Mouse (Mus musculus) forebrain, embryonic 14.5 days (tissue): ENCODE data around the gene Dppa2. TPM values are rescaled to one million over a fixed set of nuclear protein-coding genes. Genes with fewer than 3 reads are reported as not detected.
A peak's percentile ranks its signal among the peaks of the same experiment; 100 is the strongest.
"Not testable (repeated sequence)": the region's sequence is repeated elsewhere in the genome, so short reads cannot be mapped to it uniquely, and the experiment has no call there.

ENCODE experiments used
- ATAC-seq: fragments of 200-750 bp; cut with Nextera tagmentation; 2 replicates; pipeline ENCODE4 v1.8.0; 2017; ENCODE audit warnings: mild to moderate bottlenecking, moderate library complexity
- DNase-seq: peaks from one replicate; pipeline ENCODE4 v3.0.0-alpha.2; 2015; ENCODE audit warnings: low spot score
- H3K27ac ChIP-seq: fragments of 300-500 bp; sonication (generic); 2 replicates; pipeline ENCODE4 v1.5.1; 2014; ENCODE audit warnings: low read depth, mild to moderate bottlenecking, control low read depth, low read length, moderate library complexity
- H3K27me3 ChIP-seq: fragments of 300-500 bp; sonication (generic); replicated peaks from 2 replicates; pipeline ENCODE4 v1.6.1; 2014; ENCODE audit warnings: low read length, control low read depth, mixed read lengths; ENCODE audit not compliant: control insufficient read depth, insufficient read depth
- H3K36me3 ChIP-seq: fragments of 300-500 bp; sonication (generic); 2 replicates; pipeline ENCODE4 v1.6.1; 2014; ENCODE audit warnings: low read length, control low read depth; ENCODE audit not compliant: control insufficient read depth, insufficient read depth
- H3K4me1 ChIP-seq: fragments of 300-500 bp; sonication (generic); 2 replicates; pipeline ENCODE4 v1.6.1; 2014; ENCODE audit warnings: antibody characterized with exemption, low read length, control low read depth; ENCODE audit not compliant: control insufficient read depth, insufficient read depth
- H3K4me2 ChIP-seq: fragments of 300-500 bp; sonication (generic); 2 replicates; pipeline ENCODE4 v1.6.1; 2014; ENCODE audit warnings: mild to moderate bottlenecking, control low read depth, low read length
- H3K4me3 ChIP-seq: fragments of 300-500 bp; sonication (generic); 2 replicates; pipeline ENCODE4 v1.5.1; 2014; ENCODE audit warnings: low read depth, low read length, control low read depth
- H3K9ac ChIP-seq: fragments of 300-500 bp; sonication (generic); 2 replicates; pipeline ENCODE4 v1.6.1; 2014; ENCODE audit warnings: mild to moderate bottlenecking, low read length, control low read depth, moderate library complexity
- H3K9me3 ChIP-seq: fragments of 300-500 bp; sonication (generic); replicated peaks from 2 replicates; pipeline ENCODE4 v1.6.1; 2016; ENCODE audit warnings: low read length, control low read depth, mixed read lengths; ENCODE audit not compliant: control insufficient read depth
- WGBS: fragments of 180-500 bp; shearing (Covaris S2); extraction: QIAGEN DNeasy Blood & Tissue Kit; methylation state at CpG from one replicate; pipeline ENCODE4 v1.1.7; 2014; 5-methylcytosine and 5-hydroxymethylcytosine counted together
- polyA plus RNA-seq: library from polyadenylated mRNA; unstranded; fragments of >200 nt; fragmentation: Nextera tagmentation; extraction: Ambion mirVana; gene quantifications from 2 replicates; pipeline ENCODE4 v1.2.1, GENCODE M21; 2014

Dppa2 gene
- polyA plus RNA-seq, 1 experiment from 2014 or later, result not detected

- H3K4me2 ChIP-seq, result no peak overlapping the region
- H3K27ac ChIP-seq, result no peak overlapping the region
- no peaks in the 10 kb centered on the region for H3K9me3 ChIP-seq
- H3K27me3 ChIP-seq, result no peaks in the 10 kb centered on the region
- H3K36me3 ChIP-seq, result no peaks in the 10 kb centered on the region
- no peak overlapping the region for H3K9ac ChIP-seq
- DNase-seq (no peak), ATAC-seq (no peak)
- WGBS, result 90% methylated on average over 4 of the region's 4 CpGs
- H3K4me3 ChIP-seq, result no peak overlapping the region
- no peaks in the 10 kb centered on the region for H3K4me1 ChIP-seq
These were observed 18.2 kb upstream of the Dppa2 start for GRCm38 (mm10) chr16:48285517-48285916.

DNA sequence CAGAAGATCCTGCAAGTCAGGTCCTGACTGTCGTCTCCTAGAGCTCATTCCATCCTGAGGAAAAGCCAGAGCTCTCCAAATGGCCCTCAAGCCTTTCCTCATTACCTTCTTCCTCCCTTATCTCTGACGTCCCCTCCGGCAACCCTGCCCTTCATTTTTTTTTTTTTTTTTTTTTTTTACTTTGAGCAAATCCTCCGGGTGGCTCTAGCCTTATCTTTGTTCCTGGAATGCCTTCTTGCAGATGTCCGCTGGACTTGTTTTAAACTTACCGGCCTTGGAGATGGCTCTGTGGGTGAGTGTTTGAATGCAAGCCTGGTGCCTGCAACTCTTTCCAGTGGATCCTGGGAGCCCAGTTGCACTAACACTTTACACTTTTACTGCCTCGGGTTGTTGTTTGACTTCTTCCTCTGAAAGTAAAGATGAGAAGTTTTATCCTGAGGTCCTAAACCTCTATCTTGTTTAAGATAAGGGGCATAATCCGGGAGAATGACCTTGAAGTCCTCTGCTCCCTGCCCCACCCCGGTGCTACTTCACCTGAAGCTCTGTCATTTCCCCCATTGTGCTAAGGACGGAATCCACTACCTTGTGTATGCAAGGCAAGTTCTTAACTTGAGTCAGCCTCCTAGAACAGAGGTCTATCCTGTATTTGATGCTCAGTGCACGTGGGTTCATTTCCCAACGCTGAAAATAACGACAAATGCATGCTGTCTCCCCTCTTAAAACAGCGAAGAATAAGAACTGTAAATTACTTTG lies 6.1 kb upstream of the Dppa2 start:
- no peak overlapping the region for H3K27ac ChIP-seq
- H3K36me3 ChIP-seq, result no peaks in the 10 kb centered on the region
- no peak for DNase-seq
- ATAC-seq, result no peak
- H3K4me2 ChIP-seq, result no peak overlapping the region
- no peaks in the 10 kb centered on the region for H3K27me3 ChIP-seq
- no peak overlapping the region for H3K9ac ChIP-seq
- H3K4me3 ChIP-seq, result no peak overlapping the region
- WGBS, result 82% methylated on average over 14 of the region's 14 CpGs
- no peaks in the 10 kb centered on the region for H3K9me3 ChIP-seq
- H3K4me1 ChIP-seq, result no peaks in the 10 kb centered on the region

DNA sequence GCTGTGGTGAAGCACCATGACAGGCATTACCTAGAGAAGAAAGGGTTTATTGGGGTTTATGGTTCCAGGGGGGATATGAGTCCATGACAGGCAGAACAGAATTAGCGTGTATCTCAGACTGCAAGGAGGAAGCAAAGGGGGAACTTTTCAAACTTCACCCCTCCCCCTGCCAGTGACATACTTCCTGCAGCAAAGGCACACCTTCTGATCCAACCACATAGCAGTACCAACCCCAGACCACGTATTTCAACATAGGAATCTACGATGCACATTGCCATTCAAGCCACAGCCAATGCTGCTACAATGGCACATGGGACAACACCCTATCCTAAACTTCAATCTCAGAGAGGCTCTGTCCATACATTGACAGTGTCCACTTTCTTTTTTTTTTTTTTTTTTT lies 3.8 kb upstream of the Dppa2 start:
- Histone ChIP-seq H3K9ac (no peak overlapping the region), H3K4me1 (no peaks in the 10 kb centered on the region), H3K4me2 (no peak overlapping the region), H3K36me3 (no peaks in the 10 kb centered on the region), H3K9me3 (no peaks in the 10 kb centered on the region), H3K4me3 (no peak overlapping the region), H3K27me3 (no peaks in the 10 kb centered on the region), H3K27ac (no peak overlapping the region)
- no peak for ATAC-seq
- no peak for DNase-seq
- 81% methylated on average over 3 of the region's 3 CpGs for WGBS

- WGBS, result 93% methylated on average over 3 of the region's 3 CpGs
- H3K36me3 ChIP-seq, result no peaks in the 10 kb centered on the region
- H3K9ac ChIP-seq, result no peak overlapping the region
- H3K4me1 ChIP-seq, result no peaks in the 10 kb centered on the region
- H3K27me3 ChIP-seq, result no peaks in the 10 kb centered on the region
- ATAC-seq, result no peak
- DNase-seq, result no peak
- H3K4me3 ChIP-seq, result no peak overlapping the region
- no peaks in the 10 kb centered on the region for H3K9me3 ChIP-seq
- no peak overlapping the region for H3K4me2 ChIP-seq
- no peak overlapping the region for H3K27ac ChIP-seq
These were observed 275 bp downstream of the Dppa2 start for GRCm38 (mm10) chr16:48303983-48304382.

DNA sequence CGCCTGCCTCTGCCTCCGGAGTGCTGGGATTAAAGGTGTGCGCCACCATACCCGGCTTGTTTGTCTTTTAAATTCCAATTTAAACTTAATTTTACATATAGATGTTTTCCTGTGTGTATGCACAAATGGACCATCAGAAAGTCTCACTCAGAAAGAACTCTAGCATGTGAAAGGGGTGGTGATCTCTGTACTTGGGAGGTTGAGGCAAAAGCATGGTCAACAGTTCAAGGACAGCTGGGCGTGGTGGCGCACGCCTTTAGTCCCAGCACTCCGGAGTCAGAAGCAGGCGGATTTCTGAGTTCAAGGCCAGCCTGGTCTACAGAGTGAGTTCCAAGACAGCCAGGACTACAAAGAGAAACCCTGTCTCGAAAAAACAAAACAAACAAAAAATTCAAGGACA lies 5.2 kb downstream of the Dppa2 start:
- 93% methylated on average over 10 of the region's 10 CpGs for WGBS

GRCm38 (mm10) chr16:48309912-48310630 lies 6.4 kb downstream of the Dppa2 start:
- no peaks in the 10 kb centered on the region for H3K36me3 ChIP-seq
- no peak overlapping the region for H3K4me2 ChIP-seq
- H3K9ac ChIP-seq, result no peak overlapping the region
- no peaks in the 10 kb centered on the region for H3K27me3 ChIP-seq
- H3K4me1 ChIP-seq, result no peaks in the 10 kb centered on the region
- WGBS, result 69% methylated on average over 12 of the region's 12 CpGs
- H3K27ac ChIP-seq, result no peak overlapping the region
- H3K9me3 ChIP-seq, result no peaks in the 10 kb centered on the region
- DNase-seq (no peak), ATAC-seq (no peak)
- no peak overlapping the region for H3K4me3 ChIP-seq

More for the DNA sequence above, 5.2 kb downstream of the Dppa2 start:
- H3K4me3 ChIP-seq, H3K27me3 ChIP-seq, H3K9ac ChIP-seq, H3K4me1 ChIP-seq, ATAC-seq, DNase-seq, H3K27ac ChIP-seq, H3K36me3 ChIP-seq, H3K9me3 ChIP-seq, H3K4me2 ChIP-seq: not testable (repeated sequence)

DNA sequence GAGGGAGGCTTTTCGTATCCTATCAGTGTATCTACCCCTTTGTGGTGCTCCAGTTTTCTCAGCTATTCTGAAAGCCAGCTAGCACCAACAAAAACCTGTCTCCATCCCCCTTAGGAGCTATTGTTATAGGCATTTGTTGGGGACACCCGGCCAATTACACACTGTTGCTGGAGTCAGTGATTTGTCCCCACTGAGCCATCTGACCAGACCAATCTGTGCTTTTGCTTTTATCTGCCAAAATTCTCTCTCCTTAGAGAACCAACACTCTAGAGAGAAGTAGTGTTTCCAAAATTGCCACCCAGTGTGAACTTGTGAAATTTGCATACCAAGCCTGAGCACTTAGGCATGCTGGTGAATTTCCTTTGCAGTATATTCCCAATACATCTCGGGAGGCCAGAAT lies 11.6 kb downstream of the Dppa2 start:
- 92% methylated on average over 3 of the region's 3 CpGs for WGBS
- Histone ChIP-seq H3K27me3 (no peaks in the 10 kb centered on the region), H3K9ac (no peak overlapping the region), H3K9me3 (no peaks in the 10 kb centered on the region), H3K4me3 (no peak overlapping the region), H3K4me1 (no peaks in the 10 kb centered on the region), H3K27ac (no peak overlapping the region), H3K36me3 (no peaks in the 10 kb centered on the region), H3K4me2 (no peak overlapping the region)
- no peak for ATAC-seq
- DNase-seq, result no peak

- Histone ChIP-seq H3K4me1 (no peaks in the 10 kb centered on the region), H3K4me2 (no peak overlapping the region)
These were observed 17.1 kb downstream of the Dppa2 start for GRCm38 (mm10) chr16:48320781-48321180.

GRCm38 (mm10) chr16:48323133-48323532 lies 19.4 kb downstream of the Dppa2 start:
- H3K4me3 ChIP-seq, result no peak overlapping the region
- no peaks in the 10 kb centered on the region for H3K9me3 ChIP-seq
- ATAC-seq (no peak), DNase-seq (peak; percentile 1)
- no peaks in the 10 kb centered on the region for H3K36me3 ChIP-seq
- no peaks in the 10 kb centered on the region for H3K27me3 ChIP-seq
- no peaks in the 10 kb centered on the region for H3K4me1 ChIP-seq
- no peak overlapping the region for H3K9ac ChIP-seq
- no peak overlapping the region for H3K27ac ChIP-seq
- no peak overlapping the region for H3K4me2 ChIP-seq
- 80% methylated on average over 6 of the region's 6 CpGs for WGBS

More at GRCm38 (mm10) chr16:48320781-48321180, 17.1 kb downstream of the Dppa2 start:
- 100% methylated on average over 6 of the region's 6 CpGs for WGBS
- DNase-seq (no peak), ATAC-seq (no peak)
- no peaks in the 10 kb centered on the region for H3K9me3 ChIP-seq
- no peak overlapping the region for H3K27ac ChIP-seq
- no peaks in the 10 kb centered on the region for H3K27me3 ChIP-seq
- no peaks in the 10 kb centered on the region for H3K36me3 ChIP-seq
- no peak overlapping the region for H3K9ac ChIP-seq
- H3K4me3 ChIP-seq, result no peak overlapping the region
